Mouse (Mus musculus): ENCODE results near the gene Mtmr10. TPM values are rescaled to one million over a fixed set of nuclear protein-coding genes. Genes with fewer than 3 reads are reported as not detected.

Mtmr10 gene
- total RNA-seq, 2 experiments from 2014 or later, result 2.1 to 5.8 TPM

DNA sequence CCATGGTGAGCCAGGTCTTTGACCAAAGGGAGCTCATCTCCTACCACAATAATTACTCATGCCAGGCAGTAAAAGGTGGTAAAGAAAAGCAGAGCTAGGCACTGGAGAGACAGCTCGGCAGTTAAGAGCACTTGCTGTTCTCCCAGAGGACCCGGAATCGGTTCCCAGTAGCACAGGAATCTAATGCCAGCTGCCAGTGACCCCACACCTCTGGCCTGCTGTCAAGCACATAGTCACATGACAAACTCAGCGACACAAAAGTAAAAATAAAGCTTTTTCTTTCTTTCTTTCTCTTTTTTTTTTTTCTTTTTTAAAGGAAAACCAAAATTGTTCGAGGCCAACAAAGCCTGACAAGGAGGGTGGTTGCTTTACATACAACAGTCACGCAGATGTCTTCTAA, 82.4 kb downstream of the Mtmr10 start:
- ATAC-seq (replicated peaks; ENCODE audit: poor library complexity), result no peak

DNA sequence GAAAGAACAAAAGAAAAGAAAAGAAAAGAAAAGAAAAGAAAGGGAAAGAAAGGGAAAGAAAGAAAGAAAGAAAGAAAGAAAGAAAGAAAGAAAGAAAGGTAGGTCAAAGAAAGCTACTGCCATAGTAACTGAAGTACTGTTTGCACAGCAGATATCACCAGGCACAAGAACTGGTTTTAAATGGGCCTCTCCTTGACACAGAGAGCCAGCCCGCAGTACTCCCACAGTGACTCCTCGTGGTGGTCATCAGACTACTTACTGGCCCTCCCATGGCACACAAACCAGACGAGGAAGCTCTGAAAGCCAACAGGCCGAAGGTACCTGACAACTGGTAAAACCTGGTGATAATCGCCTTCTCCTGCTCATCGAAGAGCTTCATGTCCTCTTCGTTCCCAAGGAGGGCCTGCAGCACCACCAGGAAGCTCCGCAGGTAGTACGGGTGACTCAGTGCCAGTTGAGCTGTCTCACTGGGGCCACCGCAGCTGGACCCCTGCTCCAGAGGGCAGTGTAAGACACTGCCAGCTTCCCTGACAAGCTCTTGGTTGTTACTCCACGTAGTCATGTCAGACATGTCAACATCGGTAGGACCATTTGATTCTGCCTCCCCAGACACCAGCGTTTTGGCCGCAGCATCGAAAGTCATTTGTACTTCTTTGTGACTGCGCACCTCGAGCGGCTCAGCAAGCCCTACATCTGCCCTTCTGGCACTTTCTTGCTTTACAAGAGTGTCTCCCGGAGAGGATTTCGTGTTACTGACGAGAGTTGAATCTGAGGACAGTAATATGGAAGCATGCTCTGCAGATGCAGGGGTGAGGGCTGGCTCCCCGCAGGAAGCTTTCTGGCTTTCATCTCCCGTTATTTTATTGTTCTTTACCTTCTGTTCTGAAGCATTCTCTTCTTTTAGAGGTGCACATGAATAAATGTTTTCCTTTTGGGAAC, 84.8 kb downstream of the Mtmr10 start:
- no peak for ATAC-seq (replicated peaks; ENCODE audit: poor library complexity)

DNA sequence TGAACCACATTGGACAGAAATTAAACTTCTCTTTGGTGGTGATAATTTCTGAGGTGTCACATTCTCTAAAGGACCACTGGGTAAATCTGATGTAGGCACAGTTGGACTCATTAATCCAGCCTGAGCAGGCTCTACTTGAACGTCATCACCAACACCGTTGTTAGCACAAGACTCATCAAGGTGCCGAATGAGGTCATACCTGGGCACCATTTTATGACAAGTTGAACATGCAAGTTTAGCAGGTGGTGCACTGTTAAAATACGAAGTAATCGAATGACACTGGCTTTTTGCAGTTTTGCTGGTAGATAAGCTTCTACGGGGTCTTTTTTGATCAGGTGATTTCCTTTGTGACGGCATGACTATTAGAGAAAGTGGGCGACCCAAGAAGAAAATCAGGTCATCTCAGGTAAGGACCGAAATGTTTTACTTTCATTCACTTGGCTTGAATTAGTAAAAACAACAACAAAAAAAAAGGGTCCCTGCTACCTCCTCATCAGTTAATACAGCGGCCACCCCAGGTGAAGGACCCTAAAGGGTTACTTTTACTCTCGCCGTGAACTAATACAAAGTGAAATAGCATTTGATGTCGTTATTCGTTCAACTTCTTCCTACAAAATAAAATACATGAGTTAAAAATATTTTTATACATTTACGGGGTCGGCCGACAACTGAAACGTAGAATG, 85.8 kb downstream of the Mtmr10 start:
- peak; percentile 27; the same call in 1 of the 2 replicates for ATAC-seq (replicated peaks; ENCODE audit: poor library complexity)

DNA sequence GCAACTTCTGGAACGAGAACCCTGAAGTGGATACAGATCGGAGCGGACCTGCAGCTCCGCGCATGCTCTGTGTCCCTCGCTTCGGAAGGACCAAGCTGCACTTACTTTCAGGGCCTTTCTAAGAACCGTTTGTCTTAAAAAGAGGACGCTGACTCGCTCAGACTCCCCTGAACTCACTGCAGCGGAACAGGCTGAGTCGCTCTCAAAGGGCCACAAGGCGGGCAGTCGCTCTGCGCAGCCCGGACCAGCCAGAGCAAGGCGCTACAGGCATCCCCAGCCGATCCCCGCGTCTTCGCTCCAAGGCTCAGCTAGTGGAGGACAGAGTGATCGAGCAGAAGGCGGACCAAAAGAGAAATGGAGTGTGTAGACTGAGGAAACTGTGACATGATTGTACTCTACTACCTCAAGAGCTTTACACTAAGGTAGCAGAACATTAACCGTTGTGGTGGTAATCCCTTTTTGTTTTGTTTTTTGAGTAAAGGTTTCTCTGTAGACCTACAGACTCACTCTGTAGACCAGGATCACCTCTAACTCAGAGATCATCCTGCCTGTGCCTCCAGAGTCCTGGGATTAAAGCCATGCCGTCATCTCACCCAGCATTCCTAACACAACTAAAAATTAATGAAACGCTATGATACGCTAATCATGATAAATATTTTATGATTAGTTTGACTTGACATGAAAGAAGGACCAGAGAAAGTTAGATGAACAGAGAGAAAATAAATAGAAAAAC, 86.5 kb downstream of the Mtmr10 start, which contains the start of gene Fan1:
Fan1 (minus strand) TSS at position 266 of the 733 bp plus-strand sequence.
- ATAC-seq (replicated peaks; ENCODE audit: poor library complexity), result peak; percentile 98

Other genes with a start within 250 kb of the Mtmr10 start
- gene Trpm1, start 133.8 kb upstream of the Mtmr10 start, total RNA-seq (2015), result not detected in 2 replicates
- not detected in 2 replicates for gene Trpm1, start 133.8 kb upstream of the Mtmr10 start, total RNA-seq (2017)
- 1.9 and 3.2 TPM in 2 replicates for gene Fan1, start 86.4 kb downstream of the Mtmr10 start, total RNA-seq (2015)
- 4.8 and 5.0 TPM in 2 replicates for gene Fan1, start 86.4 kb downstream of the Mtmr10 start, total RNA-seq (2017)
- 99.9 and 108 TPM in 2 replicates for gene Mphosph10, start 104.6 kb downstream of the Mtmr10 start, total RNA-seq (2015)
- gene Mphosph10, start 104.6 kb downstream of the Mtmr10 start, total RNA-seq (2017), result 130 and 173 TPM in 2 replicates
- gene Mcee, start 105.0 kb downstream of the Mtmr10 start, total RNA-seq (2015), result 98.9 and 122 TPM in 2 replicates
- gene Mcee, start 105.0 kb downstream of the Mtmr10 start, total RNA-seq (2017), result 145 and 155 TPM in 2 replicates
- not detected in 2 replicates for gene Apba2, start 214.1 kb downstream of the Mtmr10 start, total RNA-seq (2015)
- not detected in 2 replicates for gene Apba2, start 214.1 kb downstream of the Mtmr10 start, total RNA-seq (2017)

All from megakaryocyte progenitor cell, adult 5-6 weeks (primary cell).